Mouse (Mus musculus) stomach, embryonic 16.5 days (tissue): ENCODE results near the gene Cdh13. TPM values are rescaled to one million over a fixed set of nuclear protein-coding genes. Genes with fewer than 3 reads are reported as not detected.

Experiments
- ATAC-seq: fragments of 200-750 bp; cut with Nextera tagmentation; 2 replicates; pipeline ENCODE4 v1.8.0; 2017; ENCODE audit warnings: moderate number of reproducible peaks, moderate TSS enrichment; ENCODE audit not compliant: insufficient read depth, low FRiP score
- H3K27ac ChIP-seq: fragments of 300-500 bp; sonication (generic); 2 replicates; pipeline ENCODE4 v1.5.1; 2014; ENCODE audit warnings: low read length
- H3K27me3 ChIP-seq: fragments of 300-500 bp; sonication (generic); 2 replicates; pipeline ENCODE4 v1.6.1; 2014; ENCODE audit warnings: low read length, control low read depth, mixed read lengths; ENCODE audit not compliant: control insufficient read depth, insufficient read depth
- H3K36me3 ChIP-seq: fragments of 300-500 bp; sonication (generic); 2 replicates; pipeline ENCODE4 v1.6.1; 2014; ENCODE audit warnings: low read length; ENCODE audit not compliant: control insufficient read depth, insufficient read depth
- H3K4me1 ChIP-seq: fragments of 300-500 bp; sonication (generic); 2 replicates; pipeline ENCODE4 v1.6.1; 2014; ENCODE audit warnings: low read length, control low read depth, mixed read lengths; ENCODE audit not compliant: control insufficient read depth, insufficient read depth
- H3K4me2 ChIP-seq: fragments of 300-500 bp; sonication (generic); 2 replicates; pipeline ENCODE4 v1.6.1; 2014; ENCODE audit warnings: low read depth, low read length, mixed read lengths
- H3K4me3 ChIP-seq: fragments of 300-500 bp; sonication (generic); replicated peaks from 2 replicates; pipeline ENCODE4 v1.5.1; 2014; ENCODE audit warnings: mild to moderate bottlenecking, low read length
- H3K9ac ChIP-seq: fragments of 300-500 bp; sonication (generic); 2 replicates; pipeline ENCODE4 v1.6.1; 2014; ENCODE audit warnings: low read length
- H3K9me3 ChIP-seq: fragments of 300-500 bp; sonication (generic); replicated peaks from 2 replicates; pipeline ENCODE4 v1.6.1; 2016; ENCODE audit warnings: low read length, control low read depth; ENCODE audit not compliant: control insufficient read depth
- WGBS: fragments of 180-500 bp; shearing (Covaris S2); extraction: QIAGEN DNeasy Blood & Tissue Kit; methylation state at CpG from one replicate; pipeline ENCODE4 v1.1.7; 2014; 5-methylcytosine and 5-hydroxymethylcytosine counted together
- polyA plus RNA-seq: library from polyadenylated mRNA; unstranded; fragments of >200 nt; fragmentation: Nextera tagmentation; extraction: Ambion mirVana; gene quantifications from 2 replicates; pipeline ENCODE4 v1.2.1, GENCODE M21; 2015

Cdh13 gene
- polyA plus RNA-seq, 1 experiment from 2014 or later: 19.9 TPM

DNA sequence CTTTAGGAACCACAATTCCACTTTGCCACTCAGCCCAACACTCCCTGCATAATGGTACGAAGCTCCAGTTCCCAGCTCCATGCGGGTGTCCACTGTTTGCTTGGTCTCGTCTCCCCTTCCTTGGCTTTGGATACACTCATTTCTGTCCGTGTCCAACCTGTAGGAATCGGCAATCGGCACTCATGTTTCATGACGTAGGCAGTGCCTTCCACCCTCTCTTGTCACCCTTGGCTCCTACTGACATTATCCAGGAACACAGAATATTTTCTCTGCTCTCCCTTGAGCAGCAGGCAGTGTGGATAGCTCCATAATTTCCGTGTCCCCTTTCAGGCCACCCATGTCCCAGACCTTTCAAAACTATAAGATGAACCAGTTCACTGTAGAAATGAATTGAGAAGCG is 97.2 kb downstream of the Cdh13 start:
- 85% methylated on average over 9 of the region's 9 CpGs for WGBS
- H3K4me3 ChIP-seq: no peak overlapping the region
- H3K4me2 ChIP-seq: no peak overlapping the region
- no peak overlapping the region for H3K9ac ChIP-seq
- no peaks in the 10 kb centered on the region for H3K9me3 ChIP-seq
- no peak overlapping the region for H3K27ac ChIP-seq
- H3K36me3 ChIP-seq: no peaks in the 10 kb centered on the region
- ATAC-seq: no peak
- H3K27me3 ChIP-seq: no peaks in the 10 kb centered on the region
- H3K4me1 ChIP-seq: no peaks in the 10 kb centered on the region

DNA sequence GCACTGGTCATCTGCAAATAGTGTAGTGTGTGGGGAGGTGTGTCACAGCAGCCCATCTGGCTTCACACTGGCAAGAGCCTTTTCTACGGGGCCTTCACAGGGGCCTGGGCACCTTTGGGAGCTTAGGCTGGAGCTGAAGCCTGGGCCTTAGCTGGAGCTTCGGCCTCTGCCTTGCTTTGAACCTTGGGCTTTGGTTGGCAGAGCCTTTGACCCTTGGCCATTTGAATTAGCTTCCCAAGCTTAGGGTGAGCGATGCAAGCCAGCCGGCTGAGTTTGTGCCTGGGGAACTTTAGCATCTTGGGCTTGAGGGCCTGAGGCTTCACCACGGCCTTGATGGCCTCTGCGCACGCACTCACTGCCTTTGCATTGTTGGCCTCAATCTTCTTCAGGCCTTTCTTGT is 98.1 kb downstream of the Cdh13 start:
- ATAC-seq: no peak
- no peak overlapping the region for H3K9ac ChIP-seq
- WGBS: 88% methylated on average over 7 of the region's 7 CpGs
- no peak overlapping the region for H3K4me2 ChIP-seq
- H3K9me3 ChIP-seq: no peaks in the 10 kb centered on the region
- no peaks in the 10 kb centered on the region for H3K36me3 ChIP-seq
- no peak overlapping the region for H3K4me3 ChIP-seq
- H3K27ac ChIP-seq: no peak overlapping the region
- no peaks in the 10 kb centered on the region for H3K27me3 ChIP-seq
- H3K4me1 ChIP-seq: no peaks in the 10 kb centered on the region

DNA sequence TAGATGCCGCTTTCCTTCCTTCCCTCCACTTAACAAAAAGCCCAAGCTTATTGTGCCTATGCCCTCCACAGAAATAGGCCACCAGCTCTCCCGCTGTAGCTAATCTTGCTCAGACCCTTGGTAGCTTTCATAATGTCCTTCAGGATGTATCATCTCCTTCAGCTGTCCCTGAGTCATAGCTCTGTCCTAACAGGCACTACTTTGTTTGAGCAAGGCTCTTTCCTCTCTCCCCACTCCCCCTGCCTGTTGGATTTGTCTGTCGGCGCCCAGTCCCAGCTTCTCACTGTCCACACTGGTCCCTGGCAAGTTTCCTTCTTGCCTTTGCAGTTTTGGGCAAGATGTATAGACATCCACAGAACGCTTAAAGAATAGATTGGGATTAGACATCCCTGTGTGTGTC is 100.8 kb downstream of the Cdh13 start:
- no peak overlapping the region for H3K27ac ChIP-seq
- H3K27me3 ChIP-seq: no peaks in the 10 kb centered on the region
- no peaks in the 10 kb centered on the region for H3K4me1 ChIP-seq
- no peaks in the 10 kb centered on the region for H3K9me3 ChIP-seq
- H3K4me2 ChIP-seq: no peak overlapping the region
- WGBS: 79% methylated on average over 5 of the region's 5 CpGs
- no peak overlapping the region for H3K4me3 ChIP-seq
- H3K9ac ChIP-seq: no peak overlapping the region
- H3K36me3 ChIP-seq: no peaks in the 10 kb centered on the region
- no peak for ATAC-seq

DNA sequence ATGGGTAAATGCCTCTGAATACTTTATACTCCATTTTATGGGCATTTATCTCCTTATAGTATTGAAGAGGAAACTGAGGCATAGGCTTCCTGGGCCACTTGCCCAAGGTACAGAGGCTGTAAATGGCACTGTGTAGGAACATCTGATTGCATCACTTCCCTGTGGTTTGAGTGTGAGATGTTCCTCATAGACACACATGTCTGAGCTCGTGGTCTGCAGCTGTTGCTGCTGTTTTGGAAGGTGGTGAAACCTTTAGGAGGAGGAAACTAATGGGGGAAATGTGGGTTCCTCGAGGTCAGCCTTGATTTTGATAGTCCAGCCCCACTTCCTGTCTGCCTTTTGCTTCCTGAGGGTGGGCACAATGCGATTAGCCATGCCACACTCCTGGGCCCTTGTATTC is 105.9 kb downstream of the Cdh13 start:
- no peaks in the 10 kb centered on the region for H3K27me3 ChIP-seq
- ATAC-seq: no peak
- no peaks in the 10 kb centered on the region for H3K9me3 ChIP-seq
- H3K36me3 ChIP-seq: no peaks in the 10 kb centered on the region
- WGBS: 67% methylated on average over 3 of the region's 3 CpGs
- H3K4me3 ChIP-seq: no peak overlapping the region
- no peak overlapping the region for H3K9ac ChIP-seq
- H3K4me2 ChIP-seq: no peak overlapping the region
- H3K4me1 ChIP-seq: no peaks in the 10 kb centered on the region
- H3K27ac ChIP-seq: no peak overlapping the region

DNA sequence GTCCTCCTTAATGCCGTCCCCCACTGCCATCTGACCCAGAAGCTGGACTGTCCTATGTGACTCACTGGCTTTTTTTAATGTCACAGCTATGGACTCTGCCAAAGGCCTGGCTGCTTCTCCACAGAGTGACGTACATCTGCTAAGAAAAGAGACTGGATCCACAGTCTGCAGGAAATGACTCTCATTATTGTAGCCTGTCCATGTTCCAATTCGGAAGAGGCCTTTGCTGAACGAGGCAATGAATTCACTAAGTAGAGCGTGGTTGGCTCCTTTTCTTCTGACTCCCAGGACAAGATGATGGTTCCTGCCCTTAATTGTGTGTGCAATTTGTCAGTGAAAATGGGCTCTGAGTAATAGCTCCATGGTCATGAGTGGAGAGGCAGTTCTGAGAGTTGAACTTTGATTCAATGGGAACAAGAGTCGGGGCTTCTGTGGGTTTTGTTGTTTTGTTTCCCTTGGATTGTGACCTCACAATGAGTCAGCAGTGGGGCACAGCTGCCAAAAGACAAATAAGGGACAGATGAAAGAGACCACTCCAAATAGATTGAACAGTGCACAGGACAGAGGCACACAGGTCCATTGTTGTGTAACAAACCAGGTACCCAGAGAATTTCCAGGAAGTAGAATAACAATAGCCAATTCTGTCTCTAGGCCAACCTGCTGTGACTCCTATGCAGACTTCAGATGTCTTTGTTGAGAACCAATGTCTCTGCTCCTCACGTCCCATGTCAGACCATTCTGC is 110.5 kb downstream of the Cdh13 start:
- Histone ChIP-seq H3K27me3 (no peaks in the 10 kb centered on the region), H3K9me3 (no peaks in the 10 kb centered on the region), H3K36me3 (no peaks in the 10 kb centered on the region), H3K9ac (no peak overlapping the region), H3K27ac (no peak overlapping the region), H3K4me3 (no peak overlapping the region), H3K4me2 (no peak overlapping the region), H3K4me1 (no peaks in the 10 kb centered on the region)
- WGBS: 66% methylated on average over 7 of the region's 7 CpGs
- ATAC-seq: peak; percentile 53

DNA sequence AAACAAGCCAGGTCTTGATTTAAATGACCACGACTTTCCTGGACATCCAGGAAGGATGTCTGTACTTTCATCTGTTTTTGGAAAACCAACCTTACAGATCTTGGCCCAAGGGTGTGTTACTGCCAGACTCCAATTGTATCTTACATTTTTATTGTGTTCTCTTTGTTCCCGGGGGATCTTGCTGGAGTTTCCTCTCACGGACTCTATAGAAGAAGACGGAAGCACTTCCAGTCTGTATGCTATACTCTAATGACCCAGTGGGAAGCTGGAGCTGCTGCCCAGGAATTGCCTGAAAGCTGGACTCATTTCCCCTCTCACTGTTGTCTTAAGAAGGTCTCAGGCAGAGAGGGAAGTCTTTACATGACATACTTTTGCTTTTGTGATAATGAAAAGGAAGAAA is 111.6 kb downstream of the Cdh13 start:
- Histone ChIP-seq H3K9me3 (no peaks in the 10 kb centered on the region), H3K4me3 (no peak overlapping the region), H3K4me2 (no peak overlapping the region), H3K4me1 (no peaks in the 10 kb centered on the region), H3K27me3 (no peaks in the 10 kb centered on the region), H3K9ac (no peak overlapping the region), H3K36me3 (no peaks in the 10 kb centered on the region), H3K27ac (no peak overlapping the region)
- ATAC-seq: no peak; the same call in 1 of the 2 replicates
- WGBS: 65% methylated on average over 4 of the region's 4 CpGs

DNA sequence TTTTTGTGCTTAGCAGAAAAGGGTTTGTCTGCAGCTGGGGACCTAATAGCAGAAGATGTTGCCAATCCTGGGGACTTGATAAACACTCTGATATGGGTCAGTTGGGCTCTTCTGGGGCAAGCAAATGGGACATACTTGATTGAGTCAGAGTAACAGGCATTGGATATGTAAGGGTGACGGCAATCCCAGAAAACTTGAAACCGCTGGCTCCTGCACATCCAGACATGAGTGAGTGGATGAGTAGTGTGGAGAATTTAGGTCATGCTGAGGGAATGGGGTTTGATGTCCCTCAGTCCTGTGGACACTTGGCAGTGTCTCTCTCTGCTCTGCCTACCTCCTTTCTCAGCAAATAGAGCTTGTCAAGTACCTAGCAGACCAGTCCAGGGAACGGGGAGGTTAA is 121.3 kb downstream of the Cdh13 start:
- H3K9me3 ChIP-seq: no peaks in the 10 kb centered on the region
- no peak overlapping the region for H3K9ac ChIP-seq
- H3K4me1 ChIP-seq: no peaks in the 10 kb centered on the region
- H3K36me3 ChIP-seq: no peaks in the 10 kb centered on the region
- no peaks in the 10 kb centered on the region for H3K27me3 ChIP-seq
- WGBS: 86% methylated on average over 3 of the region's 3 CpGs
- H3K27ac ChIP-seq: no peak overlapping the region
- ATAC-seq: no peak
- H3K4me3 ChIP-seq: no peak overlapping the region
- no peak overlapping the region for H3K4me2 ChIP-seq

DNA sequence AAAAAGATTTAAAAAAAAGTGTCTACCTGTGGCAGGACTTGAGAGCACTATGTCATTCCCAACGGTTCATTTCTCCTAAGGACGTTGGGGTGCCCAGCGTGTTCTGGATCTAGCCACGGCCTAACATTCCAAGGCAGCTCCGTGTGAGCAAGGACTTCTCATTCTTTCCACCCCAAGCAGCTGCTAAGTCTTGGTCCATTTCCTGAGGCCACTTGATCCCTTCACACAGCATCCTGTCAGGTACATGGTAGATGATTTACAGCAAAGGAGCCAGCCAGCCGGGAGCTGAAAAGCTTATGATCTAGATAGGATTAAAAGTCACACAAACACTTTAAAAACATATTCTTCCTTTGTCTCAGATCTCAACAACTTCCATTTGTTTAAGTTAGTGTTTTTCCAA is 123.8 kb downstream of the Cdh13 start:
- Histone ChIP-seq H3K9me3 (0 out of 2 replicates have a peak, but pooled peaks cover 3% of the 10 kb centered on the region), H3K36me3 (no peaks in the 10 kb centered on the region), H3K27ac (no peak overlapping the region), H3K4me3 (no peak overlapping the region), H3K4me2 (no peak overlapping the region), H3K9ac (no peak overlapping the region), H3K4me1 (no peaks in the 10 kb centered on the region), H3K27me3 (no peaks in the 10 kb centered on the region)
- 38% methylated on average over 6 of the region's 6 CpGs for WGBS
- ATAC-seq: no peak

DNA sequence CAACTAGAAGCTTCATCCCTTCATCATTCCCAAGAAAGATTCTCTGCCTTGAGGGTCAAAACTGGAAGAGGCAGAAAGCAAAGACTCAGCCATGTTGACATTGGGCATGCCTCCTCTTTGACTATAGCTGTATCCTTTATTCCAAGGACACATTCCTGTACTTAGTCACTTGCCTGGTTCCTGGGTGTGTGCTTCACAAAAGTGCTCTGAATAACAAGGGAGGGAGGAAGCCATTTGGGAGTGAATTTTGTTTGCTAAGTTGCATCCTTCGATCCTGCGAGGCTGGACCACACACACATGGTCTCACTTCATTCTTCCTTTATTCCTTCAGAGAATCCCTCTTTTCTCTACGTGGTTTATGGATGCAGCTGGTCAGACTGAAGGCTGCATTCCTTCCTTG is 125.9 kb downstream of the Cdh13 start:
- no peaks in the 10 kb centered on the region for H3K4me1 ChIP-seq
- no peak overlapping the region for H3K4me3 ChIP-seq
- H3K27ac ChIP-seq: no peak overlapping the region
- ATAC-seq: no peak
- no peaks in the 10 kb centered on the region for H3K36me3 ChIP-seq
- WGBS: 82% methylated on average over 3 of the region's 3 CpGs
- H3K27me3 ChIP-seq: no peaks in the 10 kb centered on the region
- no peak overlapping the region for H3K9ac ChIP-seq
- 0 out of 2 replicates have a peak, but pooled peaks cover 3% of the 10 kb centered on the region for H3K9me3 ChIP-seq
- no peak overlapping the region for H3K4me2 ChIP-seq
